21 mouse cellular contexts compared by ENCODE assay signal in the genomic region with DNA sequence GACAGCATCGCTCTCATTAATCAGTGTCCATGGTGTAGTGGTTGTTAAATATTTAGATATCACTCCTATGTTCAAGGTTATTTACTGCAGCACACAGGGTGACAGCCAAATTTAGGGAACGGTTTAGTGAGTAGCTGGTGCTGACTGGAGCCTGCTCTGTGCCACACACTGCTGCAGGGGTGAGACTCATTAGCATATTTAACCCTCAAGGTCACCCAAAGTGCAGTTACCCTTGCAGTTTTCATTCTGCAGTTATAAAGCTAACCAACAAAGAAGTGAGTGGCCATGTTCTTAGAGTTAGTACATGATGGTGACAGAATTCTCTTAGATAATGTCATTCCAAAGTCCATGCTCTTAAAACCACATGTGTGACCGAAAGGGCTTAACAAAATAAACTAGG. TPM values are rescaled to one million over a fixed set of nuclear protein-coding genes. Genes with fewer than 3 reads are reported as not detected.
A peak's percentile ranks its signal among the peaks of the same experiment; 100 is the strongest.
DNase-seq lines count a peak whose midpoint lies in the region; ATAC-seq and TF ChIP-seq lines count a peak whose summit lies in the region.
"Had no signal": no experiment of that assay in that cellular context is flagged by ENCODE, and none has a peak within 500 bp of the region (broad histone marks: within the 10 kb centered on the region; RNA-seq: fewer than 3 reads in every experiment).

No protein-coding gene starts in this region.

- no peak overlapping the region for H3K4me3 ChIP-seq in kidney, adult 2 months (ENCODE audit: insufficient read depth, low read depth, low read length)
- H3K4me3 ChIP-seq in kidney, embryonic 16.5 days (ENCODE audit: low read length), result no peak overlapping the region
- H3K4me3 ChIP-seq in liver, adult 2 months (ENCODE audit: insufficient read depth, low read depth, low read length), result no peak overlapping the region
- H3K4me3 ChIP-seq in liver, embryonic 12.5 days, result no peak overlapping the region
- H3K4me3 ChIP-seq: embryonic facial prominence, embryonic 12.5 days; forebrain, embryonic 12.5 days; heart, embryonic 13.5 days; hindbrain, embryonic 12.5 days had no signal

- 0 out of 2 replicates have a peak overlapping the region, but pooled peaks have one; percentile 1 for H3K27ac ChIP-seq in kidney, adult 2 months (ENCODE audit: insufficient read depth, low read depth, low read length)
- H3K27ac ChIP-seq in kidney, embryonic 16.5 days (ENCODE audit: low read length), result no peak overlapping the region
- H3K27ac ChIP-seq in liver, adult 2 months (replicated peaks; ENCODE audit: insufficient read depth, low read depth, low read length), result no peak overlapping the region
- no peak overlapping the region for H3K27ac ChIP-seq in liver, embryonic 12.5 days
- H3K27ac ChIP-seq: embryonic facial prominence, embryonic 12.5 days; forebrain, embryonic 12.5 days; heart, embryonic 13.5 days; hindbrain, embryonic 12.5 days; hindbrain, postnatal 0 days had no signal

- DNase-seq in kidney, adult 2 months, result peak; percentile 57
- peak; percentile 60 for DNase-seq in liver, adult 2 months (ENCODE audit: extremely low read depth, low read depth, low spot score)
- DNase-seq in kidney, postnatal 14 days, result peak; percentile 29
- no peak for DNase-seq in spleen, postnatal 4 days (ENCODE audit: low spot score in 2 of 2)
- DNase-seq: adrenal gland, postnatal 14 days; cerebellum, adult 11-12 months; cerebellum, adult 9-10 months; cerebellum, postnatal 25 days; gastrocnemius, postnatal 14 days; heart, postnatal 10 days; heart, postnatal 4 days had no signal

- ATAC-seq in kidney, embryonic 16.5 days (ENCODE audit: low FRiP score, low TSS enrichment), result no peak
- ATAC-seq in liver, embryonic 12.5 days, result no peak
- ATAC-seq: forebrain, embryonic 16.5 days; hindbrain, postnatal 0 days had no signal

- TF ChIP-seq CTCF in kidney, adult 2 months (conservative IDR thresholded peaks at IDR 0.05; ENCODE audit: insufficient read depth, insufficient read length, low read depth, low read length), result no peak
- no peak for TF ChIP-seq CTCF in liver, adult 2 months (IDR thresholded peaks at IDR 0.05; ENCODE audit: low read depth, low read length)

- no peaks in the 10 kb centered on the region for H3K9me3 ChIP-seq in kidney, embryonic 16.5 days (ENCODE audit: low read length)
- H3K9me3 ChIP-seq in liver, embryonic 12.5 days (replicated peaks), result no peaks in the 10 kb centered on the region
- H3K9me3 ChIP-seq: embryonic facial prominence, embryonic 12.5 days; forebrain, embryonic 12.5 days; hindbrain, embryonic 12.5 days had no signal

- no peak overlapping the region for H3K9ac ChIP-seq in kidney, embryonic 16.5 days (replicated peaks; ENCODE audit: low read length)
- no peak overlapping the region for H3K9ac ChIP-seq in liver, adult 2 months (ENCODE audit: low read depth, low read length)
- no peak overlapping the region for H3K9ac ChIP-seq in liver, embryonic 12.5 days
- H3K9ac ChIP-seq: embryonic facial prominence, embryonic 12.5 days; forebrain, embryonic 12.5 days; heart, embryonic 13.5 days; hindbrain, embryonic 12.5 days had no signal

- H3K4me2 ChIP-seq in kidney, embryonic 16.5 days (replicated peaks; ENCODE audit: low read depth, low read length), result no peak overlapping the region
- H3K4me2 ChIP-seq in liver, embryonic 12.5 days, result no peak overlapping the region
- H3K4me2 ChIP-seq: embryonic facial prominence, embryonic 12.5 days; forebrain, embryonic 12.5 days; heart, embryonic 13.5 days; hindbrain, embryonic 12.5 days had no signal

- TF ChIP-seq POLR2A in kidney, adult 2 months (IDR thresholded peaks at IDR 0.05; ENCODE audit: low read depth, low read length), result no peak
- no peak for TF ChIP-seq POLR2A in liver, adult 2 months (IDR thresholded peaks at IDR 0.05; ENCODE audit: extremely low read depth, insufficient read depth, low read length)

- H3K27me3 ChIP-seq in kidney, adult 2 months (replicated peaks; ENCODE audit: control insufficient read depth, insufficient read depth, low read length), result no peaks in the 10 kb centered on the region
- H3K27me3 ChIP-seq in kidney, embryonic 16.5 days (ENCODE audit: insufficient read depth, low read length), result no peaks in the 10 kb centered on the region
- H3K27me3 ChIP-seq in liver, adult 2 months (ENCODE audit: control insufficient read depth, insufficient read depth, low read length), result no peaks in the 10 kb centered on the region
- H3K27me3 ChIP-seq in liver, embryonic 12.5 days (replicated peaks), result no peaks in the 10 kb centered on the region
- H3K27me3 ChIP-seq: CH12.LX; embryonic facial prominence, embryonic 12.5 days; forebrain, embryonic 12.5 days; heart, embryonic 13.5 days; hindbrain, embryonic 12.5 days had no signal

- no peaks in the 10 kb centered on the region for H3K79me2 ChIP-seq in liver, adult 2 months (ENCODE audit: control insufficient read depth, insufficient read depth, low read length)

- H3K36me3 ChIP-seq in kidney, adult 2 months (ENCODE audit: control insufficient read depth, insufficient read depth, low read length), result no peaks in the 10 kb centered on the region
- no peaks in the 10 kb centered on the region for H3K36me3 ChIP-seq in kidney, embryonic 16.5 days (ENCODE audit: insufficient read depth, low read length)
- H3K36me3 ChIP-seq in liver, adult 2 months (ENCODE audit: control insufficient read depth, insufficient read depth, low read length), result no peaks in the 10 kb centered on the region
- no peaks in the 10 kb centered on the region for H3K36me3 ChIP-seq in liver, embryonic 12.5 days
- H3K36me3 ChIP-seq: embryonic facial prominence, embryonic 12.5 days; forebrain, embryonic 12.5 days; heart, embryonic 13.5 days; hindbrain, embryonic 12.5 days had no signal

- H3K4me1 ChIP-seq in kidney, adult 2 months (ENCODE audit: control insufficient read depth, insufficient read depth, low read length), result no peaks in the 10 kb centered on the region
- peaks cover 2% of the 10 kb centered on the region; the same call in 1 of the 2 replicates for H3K4me1 ChIP-seq in kidney, embryonic 16.5 days (ENCODE audit: insufficient read depth, low read length)
- no peaks in the 10 kb centered on the region; the same call in 1 of the 2 replicates for H3K4me1 ChIP-seq in liver, adult 2 months (ENCODE audit: control insufficient read depth, insufficient read depth, low read length)
- no peaks in the 10 kb centered on the region for H3K4me1 ChIP-seq in liver, embryonic 12.5 days
- H3K4me1 ChIP-seq: embryonic facial prominence, embryonic 12.5 days; forebrain, embryonic 12.5 days; hindbrain, embryonic 12.5 days had no signal

- WGBS in kidney, adult 2 months, result 51% methylated on average over 3 of the region's 3 CpGs
- 71% methylated on average over 3 of the region's 3 CpGs for WGBS in kidney, embryonic 16.5 days
- WGBS in liver, adult 2 months, result 52% methylated on average over 3 of the region's 3 CpGs
- WGBS in liver, embryonic 12.5 days (ENCODE audit: insufficient replicate concordance), result 70% methylated on average over 3 of the region's 3 CpGs

RNA-seq across cellular contexts. Expression of a gene that starts 8.9 kb away (rescaled TPM):
- 49.6 and 59.2 TPM in 2 replicates for polyA plus RNA-seq in kidney, adult 2 months (2012; rRNA removed)
- 3.9 and 4.2 TPM in 2 replicates for polyA plus RNA-seq in kidney, embryonic 16.5 days (2015; fragmentation: Nextera tagmentation; extraction: Ambion mirVana)
- 131 and 168 TPM in 2 replicates for total RNA-seq in liver, adult 2 months (2014; rRNA removed)
- 52.2 and 58.4 TPM in 2 replicates for polyA plus RNA-seq in liver, adult 2 months (2012; rRNA removed)
- polyA plus RNA-seq in liver, embryonic 12.5 days (2016; fragmentation: Nextera tagmentation; extraction: Ambion mirVana), result 2.2 and 2.8 TPM in 2 replicates
- total RNA-seq: CH12.LX; ES-E14; gastrocnemius, postnatal 14 days; hindbrain, postnatal 0 days had no signal
- polyA plus RNA-seq: embryonic facial prominence, embryonic 12.5 days; forebrain, embryonic 12.5 days; hindbrain, embryonic 12.5 days had no signal

Comparison
In these comparisons a context has a peak if more than half of its experiments do, and no peak if none do; other contexts are left out.
1. DNase-seq: peak in kidney, adult 2 months (single experiment), liver, adult 2 months (single experiment) and kidney, postnatal 14 days (single experiment); none in spleen, postnatal 4 days (0 of 2).